Mouse (Mus musculus) Patski (cell line): ENCODE data around the gene Atp8b3. TPM values are rescaled to one million over a fixed set of nuclear protein-coding genes. Genes with fewer than 3 reads are reported as not detected.

Experiments used
- ATAC-seq: fragments of 100-300 bp; one replicate; pipeline ENCODE4 v1.8.0; 2021
- CTCF ChIA-PET: fragments of 350-600 bp; sonication (Branson Sonifier 250); formaldehyde crosslinking; loops from one replicate; lab custom pipeline; 2022; ENCODE audit warnings: inconsistent platforms; lab: Charles Lee
- POLR2A ChIA-PET: fragments of 350-600 bp; sonication (Branson Sonifier 250); formaldehyde crosslinking; loops from one replicate; lab custom pipeline; 2022; ENCODE audit warnings: antibody characterized with exemption, inconsistent platforms; lab: Charles Lee
- DNase-seq: peaks from one replicate; pipeline ENCODE4 v3.0.0-alpha.2; 2011; ENCODE audit warnings: low read depth, low spot score
- H3K27me3 ChIP-seq: fragments of 371-371 bp; one replicate; pipeline ENCODE4 v1.5.1; 2021
- CTCF ChIP-seq: fragments of 100-300 bp; IDR thresholded peaks from one replicate; pipeline ENCODE4 v1.5.1; 2021
- in situ Hi-C: fragments of 300-500 bp; cut with MboI; formaldehyde crosslinking; loops from 3 replicates; pipeline ENCODE4 v1.11.1; 2018; ENCODE audit warnings: low pct_unique_long_range_greater_than_20kb, mixed read lengths
- polyA plus RNA-seq: library from polyadenylated mRNA; unstranded; gene quantifications from one replicate; pipeline ENCODE4 v1.2.3, GENCODE M21; 2021

The Atp8b3 gene
- polyA plus RNA-seq, 1 experiment from 2014 or later, result 0.24 TPM

GRCm38 (mm10) chr10:80577195-80578130 is 38.5 kb upstream of the Atp8b3 start, which contains the start of gene Klf16:
Klf16 (minus strand) TSS chr10:80577321.
- ChIA-PET CTCF (interaction anchor here (0.6 to 2.6 kb wide), 6 partner anchors 12 to 117 kb away, joined by 3 to 21 read pairs (median 4); partner anchors contain the start of gene Abhd17a), POLR2A (interaction anchor here (0.6 to 1.2 kb wide), 2 partner anchors 12 to 110 kb away, joined by 3 to 5 read pairs; partner anchors contain the start of gene Abhd17a)
- peak; percentile 75 for DNase-seq
- peak; percentile 67 for ATAC-seq
- in situ Hi-C loops, result loop anchor here (5.0 kb wide), 1 partner anchor 110 kb away; no protein-coding TSS in a partner anchor
- no peaks in the 10 kb centered on the region for H3K27me3 ChIP-seq
- TF ChIP-seq CTCF, result no peak

- ChIA-PET CTCF (no interaction called here), POLR2A (no interaction called here)
- no peak for TF ChIP-seq CTCF
- ATAC-seq, result no peak
- in situ Hi-C loops, result loop anchor here (5.0 kb wide), 1 partner anchor 111 kb away; no protein-coding TSS in a partner anchor
- no peak for DNase-seq
- H3K27me3 ChIP-seq, result no peaks in the 10 kb centered on the region
These were observed 37.6 kb upstream of the Atp8b3 start for GRCm38 (mm10) chr10:80576351-80577194.

GRCm38 (mm10) chr10:80575925-80576324 is 37.0 kb upstream of the Atp8b3 start:
- DNase-seq, result no peak
- CTCF ChIA-PET, result interaction anchor here (2.4 kb wide), 1 partner anchor 14 kb away, joined by 7 read pairs; the partner anchor contains the start of gene Rexo1
- in situ Hi-C loops, result loop anchor here (5.0 kb wide), 1 partner anchor 111 kb away; no protein-coding TSS in a partner anchor
- no peak for TF ChIP-seq CTCF
- ATAC-seq, result no peak
- no peaks in the 10 kb centered on the region for H3K27me3 ChIP-seq
- POLR2A ChIA-PET, result no interaction called here

GRCm38 (mm10) chr10:80574896-80575295 is 36.0 kb upstream of the Atp8b3 start:
- no peak for TF ChIP-seq CTCF
- POLR2A ChIA-PET, result interaction anchor here (0.6 kb wide), 1 partner anchor 57 kb away, joined by 5 read pairs; no protein-coding TSS in a partner anchor
- CTCF ChIA-PET, result interaction anchor here (2.4 kb wide), 1 partner anchor 13 kb away, joined by 7 read pairs; the partner anchor contains the start of gene Rexo1
- ATAC-seq (no peak), DNase-seq (no peak)
- H3K27me3 ChIP-seq, result no peaks in the 10 kb centered on the region
- in situ Hi-C loops, result loop anchor here (5.0 kb wide), 1 partner anchor 112 kb away; no protein-coding TSS in a partner anchor

GRCm38 (mm10) chr10:80573944-80574343 is 35.0 kb upstream of the Atp8b3 start:
- DNase-seq (no peak), ATAC-seq (no peak)
- ChIA-PET CTCF (interaction anchor here (1.7 to 2.4 kb wide), 2 partner anchors 11 to 12 kb away, joined by 3 to 7 read pairs; partner anchors contain the start of gene Rexo1), POLR2A (no interaction called here)
- no peaks in the 10 kb centered on the region for H3K27me3 ChIP-seq
- in situ Hi-C loops, result no loop called here
- no peak for TF ChIP-seq CTCF

- ChIA-PET CTCF (no interaction called here), POLR2A (no interaction called here)
- no peak for TF ChIP-seq CTCF
- DNase-seq (no peak), ATAC-seq (no peak)
- in situ Hi-C loops, result no loop called here
- H3K27me3 ChIP-seq, result no peaks in the 10 kb centered on the region
These were observed 33.6 kb upstream of the Atp8b3 start for GRCm38 (mm10) chr10:80572477-80572876.

GRCm38 (mm10) chr10:80570871-80571836 is 32.2 kb upstream of the Atp8b3 start:
- ChIA-PET CTCF (interaction anchor here (1.5 to 1.7 kb wide), 2 partner anchors 8 to 9 kb away, joined by 3 to 6 read pairs; no protein-coding TSS in a partner anchor), POLR2A (interaction anchor here (1.4 kb wide), 1 partner anchor 10 kb away, joined by 6 read pairs; the partner anchor contains the start of gene Rexo1)
- DNase-seq (no peak), ATAC-seq (no peak)
- in situ Hi-C loops, result no loop called here
- TF ChIP-seq CTCF, result no peak
- no peaks in the 10 kb centered on the region for H3K27me3 ChIP-seq

- ATAC-seq (no peak), DNase-seq (no peak)
- in situ Hi-C loops, result no loop called here
- no peaks in the 10 kb centered on the region for H3K27me3 ChIP-seq
- TF ChIP-seq CTCF, result no peak
- POLR2A ChIA-PET, result interaction anchor here (1.4 kb wide), 1 partner anchor 9 kb away, joined by 6 read pairs; the partner anchor contains the start of gene Rexo1
- CTCF ChIA-PET, result interaction anchor here (1.5 to 1.7 kb wide), 2 partner anchors 8 kb away, joined by 3 to 6 read pairs; no protein-coding TSS in a partner anchor
These were observed 31.5 kb upstream of the Atp8b3 start for GRCm38 (mm10) chr10:80570419-80570818.
